Mouse (Mus musculus): ENCODE results near the gene Cacna2d3.

The Cacna2d3 gene

GRCm38 (mm10) chr14:29196171-29196570 lies 525.5 kb downstream of the Cacna2d3 start:
- Histone ChIP-seq H3K4me1 (replicated peaks; ENCODE audit: low read depth, low read length) (no peaks in the 10 kb centered on the region), H3K36me3 (ENCODE audit: insufficient read depth, low read length) (no peaks in the 10 kb centered on the region), H3K4me3 (replicated peaks; ENCODE audit: low read length) (no peak overlapping the region), H3K9me3 (ENCODE audit: low read length) (no peaks in the 10 kb centered on the region), H3K27me3 (ENCODE audit: insufficient read depth, low read length) (no peaks in the 10 kb centered on the region)
- TF ChIP-seq CTCF (conservative IDR thresholded peaks at IDR 0.05; ENCODE audit: low read length) = no peak
- TF ChIP-seq POU5F1 (IDR thresholded peaks at IDR 0.05; ENCODE audit: borderline replicate concordance, low read length) = no peak
- TF ChIP-seq NANOG (IDR thresholded peaks at IDR 0.05; ENCODE audit: borderline replicate concordance, low read length) = no peak

DNA sequence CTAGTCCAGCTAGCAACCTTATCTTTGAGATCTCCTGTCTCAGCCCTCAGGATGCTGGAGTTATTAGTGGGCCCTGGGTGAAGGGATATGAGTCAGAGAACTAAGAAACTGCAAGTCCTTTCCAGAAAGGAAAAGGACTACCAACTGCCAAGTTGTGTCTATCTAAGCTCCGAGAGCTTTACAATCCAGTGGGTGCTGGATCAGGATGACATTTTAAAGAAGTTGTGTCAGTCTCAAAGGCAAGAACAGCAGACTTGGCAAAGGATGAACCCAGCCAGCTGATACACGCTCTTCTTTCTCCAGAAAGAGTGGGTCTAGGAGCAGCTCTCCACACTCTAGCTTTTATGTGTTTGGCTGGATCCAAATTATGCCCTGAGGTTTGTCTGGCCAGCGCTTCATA lies 530.2 kb downstream of the Cacna2d3 start:
- TF ChIP-seq NANOG (IDR thresholded peaks at IDR 0.05; ENCODE audit: borderline replicate concordance, low read length) (no peak), POU5F1 (IDR thresholded peaks at IDR 0.05; ENCODE audit: borderline replicate concordance, low read length) (no peak), CTCF (conservative IDR thresholded peaks at IDR 0.05; ENCODE audit: low read length) (no peak)
- Histone ChIP-seq H3K9me3 (ENCODE audit: low read length) (no peaks in the 10 kb centered on the region), H3K27me3 (ENCODE audit: insufficient read depth, low read length) (no peaks in the 10 kb centered on the region), H3K36me3 (ENCODE audit: insufficient read depth, low read length) (no peaks in the 10 kb centered on the region), H3K4me1 (replicated peaks; ENCODE audit: low read depth, low read length) (no peaks in the 10 kb centered on the region), H3K4me3 (replicated peaks; ENCODE audit: low read length) (no peak overlapping the region)

- no peaks in the 10 kb centered on the region for H3K4me1 ChIP-seq (replicated peaks; ENCODE audit: low read depth, low read length)
- H3K4me3 ChIP-seq (replicated peaks; ENCODE audit: low read length) = no peak overlapping the region
- no peak for TF ChIP-seq POU5F1 (IDR thresholded peaks at IDR 0.05; ENCODE audit: borderline replicate concordance, low read length)
- no peak for TF ChIP-seq NANOG (IDR thresholded peaks at IDR 0.05; ENCODE audit: borderline replicate concordance, low read length)
- no peak for TF ChIP-seq CTCF (conservative IDR thresholded peaks at IDR 0.05; ENCODE audit: low read length)
- H3K36me3 ChIP-seq (ENCODE audit: insufficient read depth, low read length) = no peaks in the 10 kb centered on the region
- no peaks in the 10 kb centered on the region for H3K9me3 ChIP-seq (ENCODE audit: low read length)
- H3K27me3 ChIP-seq (ENCODE audit: insufficient read depth, low read length) = no peaks in the 10 kb centered on the region
Observed at GRCm38 (mm10) chr14:29183730-29184129, 537.9 kb downstream of the Cacna2d3 start.

DNA sequence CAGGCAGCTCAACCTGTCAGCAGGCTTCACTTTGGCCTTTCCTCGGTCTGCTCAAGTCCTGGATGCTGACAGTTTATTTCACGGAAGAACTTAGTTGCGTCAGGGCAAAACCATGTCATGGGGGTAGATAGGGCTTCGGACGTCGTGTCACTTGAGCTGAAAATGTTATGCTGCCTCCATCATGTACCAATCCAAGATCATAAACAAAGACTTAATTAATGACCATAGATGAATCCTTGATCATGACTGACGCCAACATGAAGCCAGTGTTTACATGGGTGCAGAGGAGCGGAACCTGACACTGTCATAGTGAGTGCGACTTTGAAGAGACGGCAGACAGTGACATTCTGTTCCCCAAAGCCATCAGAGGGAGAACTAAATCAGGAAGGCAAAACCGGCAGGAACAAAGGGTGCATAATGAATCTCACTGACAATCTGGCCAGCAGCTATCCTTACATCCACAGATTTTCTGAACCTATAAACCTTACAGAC lies 542.2 kb downstream of the Cacna2d3 start:
- no peaks in the 10 kb centered on the region for H3K4me1 ChIP-seq (replicated peaks; ENCODE audit: low read depth, low read length)
- no peaks in the 10 kb centered on the region for H3K36me3 ChIP-seq (ENCODE audit: insufficient read depth, low read length)
- H3K9me3 ChIP-seq (ENCODE audit: low read length) = no peaks in the 10 kb centered on the region
- H3K4me3 ChIP-seq (replicated peaks; ENCODE audit: low read length) = no peak overlapping the region
- no peak for TF ChIP-seq NANOG (IDR thresholded peaks at IDR 0.05; ENCODE audit: borderline replicate concordance, low read length)
- no peak for TF ChIP-seq POU5F1 (IDR thresholded peaks at IDR 0.05; ENCODE audit: borderline replicate concordance, low read length)
- TF ChIP-seq CTCF (conservative IDR thresholded peaks at IDR 0.05; ENCODE audit: low read length) = no peak
- no peaks in the 10 kb centered on the region for H3K27me3 ChIP-seq (ENCODE audit: insufficient read depth, low read length)

DNA sequence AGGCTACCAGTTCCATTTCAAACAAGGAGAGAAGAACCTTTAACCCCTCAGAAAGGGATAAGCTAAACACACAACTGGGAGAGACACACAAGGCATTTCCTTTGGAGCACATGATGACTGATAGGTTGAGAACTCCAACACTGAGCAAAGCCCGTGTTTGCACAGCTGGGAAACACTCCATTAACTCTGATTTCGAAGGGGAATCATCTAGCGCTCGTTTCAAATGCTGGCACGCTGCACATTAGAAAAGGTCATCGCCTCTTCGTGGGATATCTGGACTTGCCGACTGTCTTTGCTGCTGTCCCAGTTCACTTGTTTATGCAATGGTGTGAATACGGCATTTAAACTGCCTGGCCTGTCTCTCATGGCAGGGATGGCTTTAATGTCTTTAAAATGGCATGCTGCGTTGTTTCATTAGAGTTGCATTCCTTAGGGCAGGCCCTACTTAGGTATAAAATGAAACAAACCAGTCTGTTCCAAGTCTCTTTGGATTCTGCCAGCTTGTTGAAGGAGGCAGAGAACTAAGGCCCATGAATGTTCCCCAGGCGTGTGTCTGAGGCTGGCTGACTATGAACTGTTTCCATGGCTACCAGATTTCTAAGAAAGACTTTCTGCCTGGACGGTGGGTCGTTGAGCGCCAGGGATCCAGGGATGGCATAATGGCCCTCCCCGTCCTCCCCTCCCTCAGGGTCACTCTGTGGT lies 542.8 kb downstream of the Cacna2d3 start:
- Histone ChIP-seq H3K9me3 (ENCODE audit: low read length) (no peaks in the 10 kb centered on the region), H3K36me3 (ENCODE audit: insufficient read depth, low read length) (no peaks in the 10 kb centered on the region), H3K27me3 (ENCODE audit: insufficient read depth, low read length) (no peaks in the 10 kb centered on the region), H3K4me3 (replicated peaks; ENCODE audit: low read length) (no peak overlapping the region), H3K4me1 (replicated peaks; ENCODE audit: low read depth, low read length) (no peaks in the 10 kb centered on the region)
- TF ChIP-seq POU5F1 (IDR thresholded peaks at IDR 0.05; ENCODE audit: borderline replicate concordance, low read length) (no peak), CTCF (conservative IDR thresholded peaks at IDR 0.05; ENCODE audit: low read length) (no peak), NANOG (IDR thresholded peaks at IDR 0.05; ENCODE audit: borderline replicate concordance, low read length) (no peak)

DNA sequence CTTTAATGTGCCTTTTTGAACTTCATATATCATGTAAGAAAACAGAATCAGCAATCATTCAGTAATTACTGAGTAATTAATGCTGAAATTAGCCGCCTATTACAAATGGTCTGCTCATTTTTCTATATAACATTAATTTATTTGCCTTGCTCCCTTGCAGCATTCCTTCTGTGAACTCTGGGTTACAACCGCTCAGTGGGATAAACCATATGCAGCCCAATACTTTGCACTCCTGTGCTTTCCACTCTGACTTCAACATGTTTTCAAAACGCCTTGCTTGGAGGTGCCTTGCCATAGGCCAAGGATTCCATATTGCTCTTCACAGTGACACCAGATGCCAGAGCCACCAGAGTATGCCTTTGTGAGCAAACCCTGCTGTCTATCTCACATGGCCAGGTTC lies 546.9 kb downstream of the Cacna2d3 start:
- no peaks in the 10 kb centered on the region for H3K9me3 ChIP-seq (ENCODE audit: low read length)
- no peak overlapping the region for H3K4me3 ChIP-seq (replicated peaks; ENCODE audit: low read length)
- H3K4me1 ChIP-seq (replicated peaks; ENCODE audit: low read depth, low read length) = no peaks in the 10 kb centered on the region
- no peak for TF ChIP-seq POU5F1 (IDR thresholded peaks at IDR 0.05; ENCODE audit: borderline replicate concordance, low read length)
- no peak for TF ChIP-seq NANOG (IDR thresholded peaks at IDR 0.05; ENCODE audit: borderline replicate concordance, low read length)
- TF ChIP-seq CTCF (conservative IDR thresholded peaks at IDR 0.05; ENCODE audit: low read length) = no peak
- no peaks in the 10 kb centered on the region for H3K36me3 ChIP-seq (ENCODE audit: insufficient read depth, low read length)
- no peaks in the 10 kb centered on the region for H3K27me3 ChIP-seq (ENCODE audit: insufficient read depth, low read length)

DNA sequence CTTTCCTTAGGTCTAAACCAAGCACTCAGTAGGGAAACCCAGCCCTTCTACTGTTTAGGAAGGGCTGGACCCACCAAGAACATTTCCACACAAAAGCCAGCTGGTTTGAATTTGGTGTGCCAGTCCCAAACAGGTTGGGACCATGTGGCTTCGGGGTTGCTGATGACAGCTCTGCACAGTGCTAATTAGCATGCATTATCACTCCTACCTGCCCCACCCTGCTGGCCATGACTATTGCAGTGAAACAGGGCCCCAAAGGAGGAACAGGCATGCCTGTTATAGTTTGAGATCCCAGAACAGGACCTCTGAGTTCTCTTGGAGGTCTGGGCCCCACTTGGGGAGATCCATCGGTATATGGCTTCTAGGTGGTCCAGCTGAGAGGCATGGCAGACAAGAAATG lies 549.5 kb downstream of the Cacna2d3 start:
- no peaks in the 10 kb centered on the region for H3K4me1 ChIP-seq (replicated peaks; ENCODE audit: low read depth, low read length)
- no peaks in the 10 kb centered on the region for H3K27me3 ChIP-seq (ENCODE audit: insufficient read depth, low read length)
- no peaks in the 10 kb centered on the region for H3K9me3 ChIP-seq (ENCODE audit: low read length)
- no peak overlapping the region for H3K4me3 ChIP-seq (replicated peaks; ENCODE audit: low read length)
- H3K36me3 ChIP-seq (ENCODE audit: insufficient read depth, low read length) = no peaks in the 10 kb centered on the region
- TF ChIP-seq NANOG (IDR thresholded peaks at IDR 0.05; ENCODE audit: borderline replicate concordance, low read length) (no peak), CTCF (conservative IDR thresholded peaks at IDR 0.05; ENCODE audit: low read length) (no peak)

DNA sequence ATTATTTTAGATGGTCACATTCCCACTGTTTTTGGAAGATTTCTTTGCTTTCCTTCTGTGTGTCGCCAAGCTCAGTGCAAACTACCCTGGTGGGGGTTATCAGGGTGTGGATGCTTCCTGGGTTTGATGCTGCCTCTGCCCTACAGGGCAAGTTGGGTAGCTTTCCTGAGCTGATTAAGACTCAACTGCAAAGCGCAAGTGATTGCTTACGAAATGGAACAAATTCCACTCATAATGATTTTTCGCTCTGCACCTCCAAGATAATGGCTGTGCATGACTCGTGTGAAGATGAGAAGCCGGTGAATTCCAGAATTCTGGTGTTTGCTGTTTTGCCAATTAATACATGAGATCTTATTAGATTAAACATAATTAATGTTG lies 557.0 kb downstream of the Cacna2d3 start:
- Histone ChIP-seq H3K36me3 (ENCODE audit: insufficient read depth, low read length) (no peaks in the 10 kb centered on the region), H3K27me3 (ENCODE audit: insufficient read depth, low read length) (no peaks in the 10 kb centered on the region), H3K4me3 (replicated peaks; ENCODE audit: low read length) (no peak overlapping the region), H3K4me1 (replicated peaks; ENCODE audit: low read depth, low read length) (no peaks in the 10 kb centered on the region), H3K9me3 (ENCODE audit: low read length) (no peaks in the 10 kb centered on the region)
- no peak for TF ChIP-seq POU5F1 (IDR thresholded peaks at IDR 0.05; ENCODE audit: borderline replicate concordance, low read length)
- TF ChIP-seq NANOG (IDR thresholded peaks at IDR 0.05; ENCODE audit: borderline replicate concordance, low read length) = no peak
- no peak for TF ChIP-seq CTCF (conservative IDR thresholded peaks at IDR 0.05; ENCODE audit: low read length)

Data from E14TG2a.4 (cell line).